In genomic region chr1:62722526-62722925, GRCm38 (mm10) we compare ENCODE assay signal across 8 mouse cellular contexts. TPM values are rescaled to one million over a fixed set of nuclear protein-coding genes. Genes with fewer than 3 reads are reported as not detected.
DNase-seq lines count a peak whose midpoint lies in the region; ATAC-seq and TF ChIP-seq lines count a peak whose summit lies in the region.
"Had no signal": no experiment of that assay in that cellular context is flagged by ENCODE, and none has a peak within 500 bp of the region (broad histone marks: within the 10 kb centered on the region; RNA-seq: fewer than 3 reads in every experiment).

No protein-coding gene starts in this region.

- H3K9ac ChIP-seq in liver, embryonic 12.5 days = no peak overlapping the region
- H3K9ac ChIP-seq: limb, embryonic 15.5 days had no signal

- DNase-seq in liver = peak; percentile 62
- DNase-seq in brain, adult 2 months (ENCODE audit: low read depth, low spot score) = peak; percentile 62
- peak; percentile 68 for DNase-seq in splenic B cell, adult 2 months (ENCODE audit: low read depth, low spot score)
- DNase-seq in ovary, adult 18-20 months (ENCODE audit: low spot score) = no peak
- no peak for DNase-seq in layer of hippocampus, adult 11-12 months (ENCODE audit: low spot score)

- no peaks in the 10 kb centered on the region for H3K9me3 ChIP-seq in liver, embryonic 12.5 days (replicated peaks)
- no peaks in the 10 kb centered on the region for H3K9me3 ChIP-seq in E14TG2a.4 (ENCODE audit: low read length)
- H3K9me3 ChIP-seq: limb, embryonic 15.5 days had no signal

- no peaks in the 10 kb centered on the region for H3K27me3 ChIP-seq in liver, embryonic 12.5 days (replicated peaks)
- H3K27me3 ChIP-seq in E14TG2a.4 (ENCODE audit: insufficient read depth, low read length) = peaks cover 21% of the 10 kb centered on the region
- H3K27me3 ChIP-seq in splenic B cell, adult 2 months (ENCODE audit: control insufficient read depth, insufficient read depth, low read length, poor library complexity, severe bottlenecking) = no peaks in the 10 kb centered on the region
- H3K27me3 ChIP-seq: limb, embryonic 15.5 days had no signal

- no peak overlapping the region for H3K4me2 ChIP-seq in liver, embryonic 12.5 days
- H3K4me2 ChIP-seq: limb, embryonic 15.5 days had no signal

- no peak overlapping the region for H3K4me3 ChIP-seq in liver, embryonic 12.5 days
- no peak overlapping the region for H3K4me3 ChIP-seq in E14TG2a.4 (replicated peaks; ENCODE audit: low read length)
- H3K4me3 ChIP-seq: limb, embryonic 15.5 days had no signal

- H3K27ac ChIP-seq in liver, embryonic 12.5 days = no peak overlapping the region
- H3K27ac ChIP-seq: limb, embryonic 15.5 days had no signal

- no peaks in the 10 kb centered on the region for H3K36me3 ChIP-seq in liver, embryonic 12.5 days
- H3K36me3 ChIP-seq in E14TG2a.4 (ENCODE audit: insufficient read depth, low read length) = no peaks in the 10 kb centered on the region
- H3K36me3 ChIP-seq in splenic B cell, adult 2 months (ENCODE audit: control insufficient read depth, insufficient read depth, low read length, poor library complexity, severe bottlenecking) = no peaks in the 10 kb centered on the region

- no peak for ATAC-seq in liver, embryonic 12.5 days

- TF ChIP-seq CTCF in E14TG2a.4 (conservative IDR thresholded peaks at IDR 0.05; ENCODE audit: low read length) = peak; percentile 93

- WGBS in liver, embryonic 12.5 days (ENCODE audit: insufficient replicate concordance) = 55% methylated on average over 8 of the region's 8 CpGs

- H3K4me1 ChIP-seq in liver, embryonic 12.5 days = peaks cover 13% of the 10 kb centered on the region; the same call in 1 of the 2 replicates
- peaks cover 57% of the 10 kb centered on the region for H3K4me1 ChIP-seq in E14TG2a.4 (replicated peaks; ENCODE audit: low read depth, low read length)

RNA-seq across cellular contexts. Expression of gene Nrp2, which starts 19.4 kb away (rescaled TPM):
- 2.0 and 2.5 TPM in 2 replicates for polyA plus RNA-seq in liver, embryonic 12.5 days (2016; fragmentation: Nextera tagmentation; extraction: Ambion mirVana)

Comparison
In these comparisons a context has a peak if more than half of its experiments do, and no peak if none do; other contexts are left out.
1. DNase-seq: peak in liver (single experiment), brain, adult 2 months (single experiment) and splenic B cell, adult 2 months (single experiment); none in ovary, adult 18-20 months (single experiment) and layer of hippocampus, adult 11-12 months (single experiment).